Mouse (Mus musculus) heart, embryonic 14.5 days (tissue): Measurements from ENCODE around the gene Tpst2. TPM values are rescaled to one million over a fixed set of nuclear protein-coding genes. Genes with fewer than 3 reads are reported as not detected.

ENCODE experiments used
- ATAC-seq: fragments of 200-750 bp; cut with Nextera tagmentation; 2 replicates; pipeline ENCODE4 v1.8.0; 2017; ENCODE audit warnings: low read depth, moderate TSS enrichment; ENCODE audit not compliant: insufficient number of reproducible peaks, insufficient read depth, low FRiP score
- H3K27ac ChIP-seq, 2 experiments: fragments of 200-500 bp in 1 of 2; fragments of 300-500 bp in 1 of 2; sonication (generic) in 1 of 2; replicated peaks in 1 of 2; 2 replicates each; pipeline ENCODE4 v1.5.1; 2012 to 2014; ENCODE audit warnings: low read depth in 2 of 2, low read length in 2 of 2, control low read depth in 1 of 2, mild to moderate bottlenecking in 1 of 2, mixed read lengths in 1 of 2; ENCODE audit not compliant: control insufficient read depth in 1 of 2, insufficient read depth in 1 of 2
- H3K27me3 ChIP-seq: fragments of 300-500 bp; sonication (generic); 2 replicates; pipeline ENCODE4 v1.6.1; 2014; ENCODE audit warnings: mild to moderate bottlenecking, low read length, control low read depth; ENCODE audit not compliant: control insufficient read depth, insufficient read depth
- H3K36me3 ChIP-seq: fragments of 300-500 bp; sonication (generic); 2 replicates; pipeline ENCODE4 v1.6.1; 2014; ENCODE audit warnings: mild to moderate bottlenecking, control low read depth, low read length, mixed read lengths; ENCODE audit not compliant: control insufficient read depth, insufficient read depth
- H3K4me1 ChIP-seq, 2 experiments: fragments of 200-500 bp in 1 of 2; fragments of 300-500 bp in 1 of 2; sonication (generic) in 1 of 2; 2 replicates each; pipeline ENCODE4 v1.6.1; 2012 to 2014; ENCODE audit warnings: low read length in 2 of 2, control low read depth in 1 of 2, mixed read lengths in 1 of 2; ENCODE audit not compliant: control insufficient read depth in 2 of 2, insufficient read depth in 2 of 2
- H3K4me2 ChIP-seq: fragments of 300-500 bp; sonication (generic); 2 replicates; pipeline ENCODE4 v1.6.1; 2014; ENCODE audit warnings: mild to moderate bottlenecking, low read length
- H3K4me3 ChIP-seq, 2 experiments: fragments of 200-500 bp in 1 of 2; fragments of 300-500 bp in 1 of 2; sonication (generic) in 1 of 2; 2 replicates each; pipeline ENCODE4 v1.5.1; 2012 to 2014; ENCODE audit warnings: low read length in 2 of 2, mild to moderate bottlenecking in 2 of 2, control low read depth in 1 of 2, low read depth in 1 of 2, moderate library complexity in 1 of 2; ENCODE audit not compliant: control insufficient read depth in 1 of 2, insufficient read depth in 1 of 2
- H3K9ac ChIP-seq: fragments of 300-500 bp; sonication (generic); 2 replicates; pipeline ENCODE4 v1.6.1; 2014; ENCODE audit warnings: mild to moderate bottlenecking, low read length
- H3K9me3 ChIP-seq: fragments of 300-500 bp; sonication (generic); 2 replicates; pipeline ENCODE4 v1.6.1; 2016; ENCODE audit warnings: low read length, control low read depth; ENCODE audit not compliant: control insufficient read depth
- WGBS: fragments of 180-500 bp; shearing (Covaris S2); extraction: QIAGEN DNeasy Blood & Tissue Kit; methylation state at CpG from one replicate; pipeline ENCODE4 v1.1.7; 2014; 5-methylcytosine and 5-hydroxymethylcytosine counted together
- polyA plus RNA-seq: library from polyadenylated mRNA; unstranded; fragments of >200 nt; fragmentation: Nextera tagmentation; extraction: Ambion mirVana; gene quantifications from 2 replicates; pipeline ENCODE4 v1.2.1, GENCODE M21; 2014

Gene Tpst2
- polyA plus RNA-seq, 1 experiment from 2014 or later, result 45.9 TPM

- no peak overlapping the region for H3K4me3 ChIP-seq
- H3K27ac ChIP-seq, result no peak overlapping the region
- H3K9me3 ChIP-seq, result no peaks in the 10 kb centered on the region
- 49% methylated on average over 9 of the region's 9 CpGs for WGBS
- no peaks in the 10 kb centered on the region for H3K4me1 ChIP-seq
- no peak overlapping the region for H3K4me2 ChIP-seq
- no peak for ATAC-seq
- no peak overlapping the region for H3K9ac ChIP-seq
- peaks cover 22% of the 10 kb centered on the region for H3K27me3 ChIP-seq
- no peaks in the 10 kb centered on the region for H3K36me3 ChIP-seq
Observed at GRCm38 (mm10) chr5:112237866-112238570, 38.5 kb upstream of the Tpst2 start.

GRCm38 (mm10) chr5:112238781-112239482 lies 37.6 kb upstream of the Tpst2 start:
- ATAC-seq, result no peak
- Histone ChIP-seq H3K4me1 (0 out of 4 replicates have a peak, but pooled peaks cover 0 to 3% of the 10 kb centered on the region in 2 experiments), H3K9me3 (no peaks in the 10 kb centered on the region), H3K4me3 (no peak overlapping the region), H3K27me3 (peaks cover 22% of the 10 kb centered on the region), H3K27ac (no peak overlapping the region), H3K9ac (no peak overlapping the region), H3K36me3 (no peaks in the 10 kb centered on the region), H3K4me2 (no peak overlapping the region)
- 67% methylated on average over 3 of the region's 3 CpGs for WGBS

- ATAC-seq, result peak; percentile 35; the same call in 1 of the 2 replicates
- peaks cover 22% of the 10 kb centered on the region for H3K27me3 ChIP-seq
Observed at GRCm38 (mm10) chr5:112240761-112241160, 35.7 kb upstream of the Tpst2 start.

DNA sequence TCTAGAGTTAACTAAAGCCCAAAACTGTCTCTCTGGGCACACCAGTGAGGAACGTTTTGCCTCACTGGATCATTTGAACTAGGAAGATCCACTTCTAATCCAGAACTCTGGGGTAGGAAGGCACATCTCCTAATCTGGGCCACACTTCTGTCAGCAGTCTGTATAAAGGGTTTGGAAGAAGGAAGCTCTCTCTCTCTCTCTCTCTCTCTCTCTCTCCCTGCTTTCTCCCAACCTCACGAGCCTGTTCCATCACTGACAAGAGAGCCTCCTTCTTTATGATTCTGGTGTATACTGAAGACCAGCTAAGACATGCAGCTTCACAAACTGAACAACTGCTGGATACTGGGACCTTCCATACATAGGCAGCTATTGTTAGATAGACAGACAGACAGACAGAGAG lies 34.6 kb upstream of the Tpst2 start:
- no peaks in the 10 kb centered on the region for H3K36me3 ChIP-seq
- 74% methylated on average over 2 of the region's 2 CpGs for WGBS
- no peak overlapping the region for H3K4me2 ChIP-seq
- no peak overlapping the region for H3K9ac ChIP-seq
- H3K27me3 ChIP-seq, result peaks cover 16% of the 10 kb centered on the region
- peaks cover 2 to 11% of the 10 kb centered on the region in 2 experiments; a peak in 2 of 4 replicates for H3K4me1 ChIP-seq
- no peak overlapping the region for H3K4me3 ChIP-seq
- H3K27ac ChIP-seq, result no peak overlapping the region
- H3K9me3 ChIP-seq, result no peaks in the 10 kb centered on the region
- no peak for ATAC-seq

More at GRCm38 (mm10) chr5:112240761-112241160, 35.7 kb upstream of the Tpst2 start:
- H3K4me1 ChIP-seq, result peaks cover 2 to 11% of the 10 kb centered on the region in 2 experiments; a peak in 2 of 4 replicates
- H3K27ac ChIP-seq, result no peak overlapping the region
- H3K4me2 ChIP-seq, result peak overlapping the region; percentile 27
- no peak overlapping the region for H3K9ac ChIP-seq
- H3K9me3 ChIP-seq, result no peaks in the 10 kb centered on the region
- WGBS, result under 1% methylated on average over 10 of the region's 10 CpGs
- H3K36me3 ChIP-seq, result no peaks in the 10 kb centered on the region
- H3K4me3 ChIP-seq, result no peak overlapping the region

GRCm38 (mm10) chr5:112242361-112242778 lies 34.1 kb upstream of the Tpst2 start:
- ATAC-seq, result no peak
- H3K9me3 ChIP-seq, result no peaks in the 10 kb centered on the region
- no peak overlapping the region for H3K27ac ChIP-seq
- H3K27me3 ChIP-seq, result peaks cover 16% of the 10 kb centered on the region
- peaks cover 2 to 11% of the 10 kb centered on the region in 2 experiments; a peak in 2 of 4 replicates for H3K4me1 ChIP-seq
- H3K9ac ChIP-seq, result no peak overlapping the region
- H3K4me3 ChIP-seq, result no peak overlapping the region
- H3K36me3 ChIP-seq, result no peaks in the 10 kb centered on the region
- 62% methylated on average over 5 of the region's 5 CpGs for WGBS
- H3K4me2 ChIP-seq, result no peak overlapping the region

GRCm38 (mm10) chr5:112243041-112243440 lies 33.5 kb upstream of the Tpst2 start:
- 54% methylated on average over 5 of the region's 5 CpGs for WGBS

GRCm38 (mm10) chr5:112243539-112244274 lies 32.8 kb upstream of the Tpst2 start:
- Histone ChIP-seq H3K9me3 (no peaks in the 10 kb centered on the region), H3K27me3 (peaks cover 9% of the 10 kb centered on the region), H3K4me1 (peaks cover 2 to 11% of the 10 kb centered on the region in 2 experiments; a peak in 2 of 4 replicates), H3K9ac (no peak overlapping the region), H3K4me3 (no peak overlapping the region), H3K27ac (no peak overlapping the region), H3K4me2 (no peak overlapping the region), H3K36me3 (no peaks in the 10 kb centered on the region)
- no peak for ATAC-seq
- WGBS, result 40% methylated on average over 10 of the region's 10 CpGs

More at GRCm38 (mm10) chr5:112243041-112243440, 33.5 kb upstream of the Tpst2 start:
- H3K4me3 ChIP-seq, result no peak overlapping the region
- no peak overlapping the region for H3K9ac ChIP-seq
- peaks cover 15% of the 10 kb centered on the region for H3K27me3 ChIP-seq
- H3K27ac ChIP-seq, result no peak overlapping the region
- H3K4me1 ChIP-seq, result peaks cover 2 to 11% of the 10 kb centered on the region in 2 experiments; a peak in 2 of 4 replicates
- H3K4me2 ChIP-seq, result no peak overlapping the region
- no peak for ATAC-seq
- no peaks in the 10 kb centered on the region for H3K9me3 ChIP-seq
- H3K36me3 ChIP-seq, result no peaks in the 10 kb centered on the region
